Mouse (Mus musculus) liver, adult 2 months (tissue): ENCODE measurements around the gene Tbx1.

Experiments used
- CTCF ChIP-seq: fragments of 200-500 bp; IDR thresholded peaks from 2 replicates; pipeline ENCODE4 v1.5.1; 2011; ENCODE audit warnings: low read depth, low read length, control low read depth
- POLR2A ChIP-seq: fragments of 200-500 bp; IDR thresholded peaks from 2 replicates; pipeline ENCODE4 v1.6.1; 2011; ENCODE audit warnings: low read length, control low read depth; ENCODE audit not compliant: insufficient read depth; ENCODE audit errors: extremely low read depth

- TF ChIP-seq CTCF: no peak
- no peak for TF ChIP-seq POLR2A
These were observed 47.2 kb downstream of the Tbx1 start for GRCm38 (mm10) chr16:18543151-18543829.
